Mouse (Mus musculus): ENCODE measurements at regions not wholly inside any gene's neighbourhood (a gene's known extent, or its start where the extent isn't known, plus 50 kb on each side); places are given as distances from the start of the nearest gene placed in this dataset.

DNA sequence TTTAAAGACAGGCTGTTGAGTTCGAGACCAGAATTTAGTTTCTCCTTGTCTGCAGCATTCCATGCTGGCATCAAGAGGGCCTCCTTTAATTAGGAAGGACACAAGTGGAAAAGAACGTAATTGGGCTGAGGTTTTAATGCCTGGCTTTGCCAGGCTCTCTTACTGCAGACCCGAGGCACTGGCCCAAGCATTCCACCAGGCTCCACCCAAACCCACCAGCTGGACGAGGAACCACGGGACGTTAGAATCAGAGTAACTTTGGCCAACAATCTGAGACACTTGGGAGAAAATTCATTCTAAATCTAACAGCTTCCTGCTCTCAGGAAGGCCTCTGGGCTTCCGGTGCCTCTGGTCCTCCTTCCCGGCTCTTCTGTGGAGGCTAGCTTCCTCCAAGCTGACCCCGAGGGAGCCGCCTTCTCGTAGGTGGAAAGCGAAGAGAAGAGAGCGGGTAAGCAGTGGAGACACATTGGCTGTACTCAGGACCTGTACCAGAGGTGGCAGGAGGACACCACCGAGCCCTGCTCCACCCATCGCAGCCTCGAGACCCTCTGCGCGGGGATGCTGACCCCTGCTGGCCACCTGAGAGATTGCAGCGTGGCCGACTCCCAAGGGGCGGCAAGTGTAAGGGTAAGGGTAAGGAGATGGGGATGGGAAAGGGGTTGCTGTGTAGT lies 105.5 kb downstream of the Tmem17 start:
- intact Hi-C loops (cut with DNase I): loop anchor here (1.0 to 10.0 kb wide), 2 partner anchors 173 to 392 kb away; no protein-coding TSS in a partner anchor

GRCm38 (mm10) chr11:22620912-22621705 lies 109.2 kb downstream of the Tmem17 start:
- intact Hi-C loops (cut with DNase I): no loop called here

DNA sequence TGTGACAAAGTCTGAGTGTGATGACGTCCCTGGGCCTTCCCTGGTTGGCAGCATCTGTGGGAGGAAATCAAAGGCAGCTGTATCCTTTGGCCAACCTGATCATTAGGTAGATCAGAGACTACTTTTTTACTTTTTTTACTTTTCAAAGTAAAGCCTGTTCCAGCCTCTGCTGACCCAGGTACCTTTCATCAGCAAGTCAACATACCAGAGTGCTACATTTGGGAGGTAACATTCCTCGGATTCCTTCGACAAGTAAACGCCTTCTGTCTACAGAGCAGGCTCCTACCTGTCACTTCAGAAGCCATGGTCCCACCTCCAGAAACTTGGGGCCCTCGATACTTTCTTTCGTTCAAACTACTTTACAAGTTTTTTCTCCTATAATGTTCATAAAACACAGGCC lies 110.0 kb downstream of the Tmem17 start:
- intact Hi-C loops (cut with DNase I): no loop called here

DNA sequence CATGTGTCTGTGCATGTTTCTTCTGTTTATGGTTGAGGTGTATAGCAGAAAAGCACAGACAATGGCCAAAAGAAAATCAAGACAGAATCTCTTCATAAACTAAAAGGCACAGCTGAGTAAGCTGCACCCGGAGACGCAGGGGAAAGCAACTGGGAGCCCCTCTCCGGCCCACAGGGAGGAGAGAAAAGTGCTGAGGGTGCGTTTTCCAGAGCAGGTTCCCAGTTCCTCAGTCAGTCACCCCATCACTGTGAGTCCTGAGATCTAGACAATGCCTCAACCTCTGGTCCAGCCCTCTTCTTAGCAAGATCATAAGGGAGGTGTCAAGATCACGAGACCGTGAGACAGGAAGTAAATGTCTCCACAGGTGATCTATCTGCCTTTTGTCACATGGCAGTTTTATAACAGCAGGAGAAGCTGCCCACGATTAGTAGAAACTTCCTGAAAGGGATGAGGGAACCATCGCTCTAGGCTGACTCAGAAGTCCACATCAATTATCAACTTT lies 110.7 kb downstream of the Tmem17 start:
- intact Hi-C loops (cut with DNase I): no loop called here

- intact Hi-C loops (cut with DNase I): no loop called here
These were observed 114.5 kb downstream of the Tmem17 start for GRCm38 (mm10) chr11:22626407-22626806.

GRCm38 (mm10) chr11:22628497-22628896 lies 116.6 kb downstream of the Tmem17 start:
- intact Hi-C loops (cut with DNase I): no loop called here

DNA sequence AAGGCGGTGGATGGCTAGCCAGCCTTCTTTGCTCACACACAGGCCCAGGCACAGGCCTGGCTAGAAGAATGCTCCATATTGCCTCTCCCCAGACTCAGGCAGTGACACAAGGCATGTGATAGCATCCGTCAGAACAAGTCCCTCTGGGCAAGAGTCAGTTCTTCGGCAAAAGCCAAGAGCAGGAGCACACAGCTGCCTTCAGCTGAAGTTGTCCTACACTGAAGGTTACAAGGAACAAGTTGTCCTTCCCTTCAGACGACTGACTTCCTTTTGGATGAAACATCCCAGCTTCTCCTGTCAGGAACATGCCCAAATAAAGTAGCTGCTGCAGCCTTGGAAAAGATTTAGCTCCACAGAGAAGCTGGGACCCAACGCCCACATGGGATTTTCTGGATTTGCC lies 117.1 kb downstream of the Tmem17 start:
- intact Hi-C loops (cut with DNase I): no loop called here

DNA sequence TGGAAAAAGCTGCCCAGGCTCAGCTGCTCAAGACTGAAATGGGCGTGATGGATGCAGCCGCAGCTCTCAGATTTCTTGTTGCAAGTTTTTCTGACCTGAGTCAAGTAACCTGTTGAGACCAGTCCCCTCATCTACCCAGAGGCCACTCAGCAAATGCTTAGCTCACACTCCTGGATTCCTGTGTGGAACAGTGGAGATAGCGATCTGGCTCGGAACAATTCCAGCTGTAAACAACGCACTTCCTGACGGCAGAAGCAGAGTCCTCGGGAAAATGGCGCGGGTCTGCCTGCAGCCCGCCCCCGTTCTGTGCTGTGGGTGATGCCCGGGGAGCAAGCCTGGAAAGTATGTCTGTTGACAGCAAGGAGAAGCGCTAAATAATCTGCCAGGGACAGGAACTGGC lies 117.7 kb downstream of the Tmem17 start:
- intact Hi-C loops (cut with DNase I): no loop called here

DNA sequence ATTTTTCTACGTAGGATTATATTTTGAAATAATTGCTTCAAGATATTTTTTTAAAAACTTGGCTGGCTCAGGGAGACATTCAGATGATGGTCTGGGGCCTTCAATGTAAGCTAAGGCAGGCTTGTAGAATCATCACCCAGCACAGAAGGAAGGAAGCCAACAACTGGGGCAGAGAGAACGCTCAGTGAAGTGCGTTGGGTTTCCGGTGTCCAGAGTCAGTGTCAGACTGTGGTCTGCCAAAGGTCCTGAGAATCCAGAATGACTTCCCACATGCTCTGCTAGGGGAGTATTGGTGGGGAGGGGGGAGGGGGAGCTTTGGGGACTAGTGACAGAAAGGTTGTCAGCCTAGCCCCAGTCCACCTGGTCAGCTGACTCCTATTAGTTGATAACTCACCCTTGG lies 118.1 kb downstream of the Tmem17 start:
- intact Hi-C loops (cut with DNase I): loop anchor here (2.0 to 10.0 kb wide), 5 partner anchors 65 to 632 kb away; no protein-coding TSS in a partner anchor

DNA sequence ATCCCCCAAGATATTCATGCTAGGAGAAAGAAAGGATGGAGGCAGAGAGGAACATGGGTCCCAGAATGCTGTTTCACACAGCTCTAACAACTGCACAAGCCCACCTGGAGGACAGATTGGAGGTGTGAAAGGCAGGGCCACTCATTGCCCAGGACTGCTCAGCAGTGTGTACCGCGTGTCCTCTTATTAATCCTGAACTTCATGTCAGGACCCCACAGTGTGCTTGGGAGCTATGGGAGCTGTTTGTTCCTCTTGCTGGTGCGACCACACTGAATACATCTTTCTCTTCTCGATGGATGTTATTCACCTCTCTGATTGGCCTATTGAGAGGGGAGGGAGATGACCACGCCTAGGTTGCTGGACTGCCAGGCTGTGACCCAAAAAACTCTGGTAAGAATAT lies 119.1 kb downstream of the Tmem17 start:
- intact Hi-C loops (cut with DNase I): loop anchor here (2.0 to 10.0 kb wide), 5 partner anchors 64 to 631 kb away; no protein-coding TSS in a partner anchor

GRCm38 (mm10) chr11:22631606-22632313 lies 119.9 kb downstream of the Tmem17 start:
- intact Hi-C loops (cut with DNase I): loop anchor here (2.0 to 10.0 kb wide), 5 partner anchors 63 to 631 kb away; no protein-coding TSS in a partner anchor

DNA sequence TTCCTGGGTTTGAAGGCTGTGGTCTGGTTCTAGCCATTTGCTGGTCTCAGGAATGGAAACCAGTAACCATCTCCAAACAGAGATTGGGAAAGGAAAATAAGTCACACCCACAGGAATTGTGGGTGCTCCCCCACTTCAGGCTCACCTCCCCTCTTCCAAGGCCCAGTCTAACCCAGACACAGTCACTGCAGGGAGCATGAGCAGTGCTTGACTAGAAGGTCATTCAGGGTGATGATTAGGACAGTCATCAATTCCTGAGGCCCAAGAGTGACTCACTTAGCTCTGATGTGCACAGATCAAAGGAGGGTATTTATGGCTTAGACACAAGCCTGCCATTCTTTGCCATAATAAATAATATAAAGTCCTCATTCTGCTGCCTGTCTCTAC lies 120.4 kb downstream of the Tmem17 start:
- intact Hi-C loops (cut with DNase I): loop anchor here (5.0 to 10.0 kb wide), 4 partner anchors 62 to 630 kb away; no protein-coding TSS in a partner anchor

- intact Hi-C loops (cut with DNase I): loop anchor here (5.0 to 10.0 kb wide), 4 partner anchors 62 to 629 kb away; no protein-coding TSS in a partner anchor
These were observed 121.1 kb downstream of the Tmem17 start for GRCm38 (mm10) chr11:22632988-22633387.

GRCm38 (mm10) chr11:22633961-22634360 lies 122.1 kb downstream of the Tmem17 start:
- intact Hi-C loops (cut with DNase I): loop anchor here (5.0 to 10.0 kb wide), 4 partner anchors 61 to 628 kb away; no protein-coding TSS in a partner anchor

GRCm38 (mm10) chr11:22635021-22635420 lies 123.1 kb downstream of the Tmem17 start:
- intact Hi-C loops (cut with DNase I): loop anchor here (10.0 kb wide), 2 partner anchors 60 to 130 kb away; no protein-coding TSS in a partner anchor

GRCm38 (mm10) chr11:22636321-22636720 lies 124.4 kb downstream of the Tmem17 start:
- intact Hi-C loops (cut with DNase I): loop anchor here (10.0 kb wide), 2 partner anchors 58 to 128 kb away; no protein-coding TSS in a partner anchor

DNA sequence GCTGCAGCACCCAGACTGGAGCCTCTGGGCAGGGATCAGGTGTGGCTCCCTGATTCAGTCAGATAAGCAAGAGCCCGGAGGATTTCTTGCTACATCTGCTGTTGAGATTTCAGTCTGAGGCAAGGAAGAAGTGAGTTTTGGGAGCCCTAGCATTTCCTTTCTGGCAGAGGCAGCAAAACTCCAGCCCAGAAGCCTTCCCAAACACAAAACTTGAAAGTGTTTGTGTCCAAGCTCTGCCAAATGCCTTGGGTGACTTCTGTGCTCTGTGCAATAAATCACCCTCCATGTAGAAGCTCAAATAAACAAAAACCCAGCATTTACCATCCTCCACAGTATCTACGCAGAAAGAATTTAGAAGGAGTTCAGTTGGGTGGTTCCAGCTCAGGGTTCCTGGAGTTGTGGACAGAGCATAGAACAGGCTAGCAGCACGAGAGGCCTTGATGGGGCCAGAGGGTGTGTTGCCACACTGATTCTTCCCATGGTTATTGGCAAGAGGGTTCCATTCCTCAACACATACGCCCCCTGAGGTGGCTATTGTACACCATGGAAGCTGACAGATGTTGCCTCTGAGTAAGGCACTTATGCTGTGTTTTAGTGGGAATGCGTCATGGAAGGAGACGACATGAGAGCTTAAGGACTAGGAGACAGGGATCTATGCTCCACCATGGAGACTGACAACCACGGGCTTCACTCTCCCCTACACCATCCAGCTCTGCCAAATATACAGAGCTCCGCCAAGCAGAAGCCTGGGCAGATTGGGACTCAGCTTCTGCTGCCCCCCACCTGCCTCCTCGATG lies 125.1 kb downstream of the Tmem17 start:
- intact Hi-C loops (cut with DNase I): loop anchor here (10.0 kb wide), 2 partner anchors 58 to 128 kb away; no protein-coding TSS in a partner anchor

- intact Hi-C loops (cut with DNase I): loop anchor here (10.0 kb wide), 2 partner anchors 57 to 127 kb away; no protein-coding TSS in a partner anchor
These were observed 126.3 kb downstream of the Tmem17 start for GRCm38 (mm10) chr11:22638171-22638570.

DNA sequence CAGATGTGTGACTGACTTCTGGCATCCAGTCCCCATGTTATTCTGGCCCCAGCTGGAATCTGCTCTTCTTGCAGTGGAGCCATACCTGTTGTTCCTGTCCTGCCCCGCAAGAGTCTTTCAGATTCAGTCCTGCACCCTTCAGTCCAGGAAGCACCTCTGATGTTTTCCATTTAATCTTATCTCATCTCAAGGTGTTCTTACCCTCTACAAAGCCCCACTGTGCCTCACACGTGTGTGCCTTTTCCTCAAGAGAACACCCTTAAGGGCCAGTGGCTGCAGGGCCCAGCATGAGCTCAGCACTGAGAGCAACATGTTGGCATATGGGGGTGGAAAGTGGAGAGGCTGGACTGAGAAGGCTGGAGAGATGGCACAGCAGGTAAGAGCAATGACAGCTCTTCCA lies 126.8 kb downstream of the Tmem17 start:
- intact Hi-C loops (cut with DNase I): loop anchor here (10.0 kb wide), 2 partner anchors 56 to 126 kb away; no protein-coding TSS in a partner anchor

- intact Hi-C loops (cut with DNase I): no loop called here
These were observed 128.6 kb downstream of the Tmem17 start for GRCm38 (mm10) chr11:22640371-22640990.
